Mouse (Mus musculus) neural tube, embryonic 11.5 days (tissue): ENCODE results near the gene Epc2. TPM values are rescaled to one million over a fixed set of nuclear protein-coding genes. Genes with fewer than 3 reads are reported as not detected.
A peak's percentile ranks its signal among the peaks of the same experiment; 100 is the strongest.

Experiments
- ATAC-seq: fragments of 200-750 bp; cut with Nextera tagmentation; 2 replicates; pipeline ENCODE4 v1.8.0; 2017; ENCODE audit warnings: moderate number of reproducible peaks, mild to moderate bottlenecking, moderate TSS enrichment, moderate library complexity; ENCODE audit not compliant: insufficient read depth, low FRiP score, low TSS enrichment
- DNase-seq: peaks from one replicate; pipeline ENCODE4 v3.0.0-alpha.2; 2015; ENCODE audit warnings: low spot score
- H3K27ac ChIP-seq: fragments of 300-500 bp; sonication (generic); 2 replicates; pipeline ENCODE4 v1.5.1; 2014; ENCODE audit warnings: low read depth, mild to moderate bottlenecking, low read length
- H3K27me3 ChIP-seq: fragments of 300-500 bp; sonication (generic); 2 replicates; pipeline ENCODE4 v1.6.1; 2014; ENCODE audit warnings: mild to moderate bottlenecking, low read length, mixed read lengths; ENCODE audit not compliant: control insufficient read depth, insufficient read depth
- H3K36me3 ChIP-seq: fragments of 300-500 bp; sonication (generic); 2 replicates; pipeline ENCODE4 v1.6.1; 2014; ENCODE audit warnings: mild to moderate bottlenecking, low read length, moderate library complexity, mixed read lengths; ENCODE audit not compliant: control insufficient read depth, insufficient read depth
- H3K4me1 ChIP-seq: fragments of 300-500 bp; sonication (generic); 2 replicates; pipeline ENCODE4 v1.6.1; 2014; ENCODE audit warnings: low read length, mixed read lengths; ENCODE audit not compliant: control insufficient read depth, insufficient read depth
- H3K4me2 ChIP-seq: fragments of 300-500 bp; sonication (generic); 2 replicates; pipeline ENCODE4 v1.6.1; 2014; ENCODE audit warnings: low read depth, mild to moderate bottlenecking, moderate library complexity
- H3K4me3 ChIP-seq: fragments of 300-500 bp; sonication (generic); 2 replicates; pipeline ENCODE4 v1.5.1; 2014; ENCODE audit warnings: low read depth, low read length
- H3K9ac ChIP-seq: fragments of 300-500 bp; sonication (generic); 2 replicates; pipeline ENCODE4 v1.6.1; 2014; ENCODE audit warnings: mild to moderate bottlenecking, low read length
- H3K9me3 ChIP-seq: fragments of 300-500 bp; sonication (generic); 2 replicates; pipeline ENCODE4 v1.6.1; 2016; ENCODE audit warnings: low read length; ENCODE audit not compliant: control insufficient read depth
- WGBS: fragments of 180-500 bp; shearing (Covaris S2); extraction: QIAGEN DNeasy Blood & Tissue Kit; methylation state at CpG from one replicate; pipeline ENCODE4 v1.1.7; 2014; 5-methylcytosine and 5-hydroxymethylcytosine counted together
- polyA plus RNA-seq: library from polyadenylated mRNA; unstranded; fragments of >200 nt; fragmentation: Nextera tagmentation; extraction: Ambion mirVana; gene quantifications from 2 replicates; pipeline ENCODE4 v1.2.1, GENCODE M21; 2014

The Epc2 gene
- 11.1 and 12.3 TPM in 2 replicates for polyA plus RNA-seq

- Histone ChIP-seq H3K9me3 (no peaks in the 10 kb centered on the region), H3K27me3 (no peaks in the 10 kb centered on the region), H3K36me3 (no peaks in the 10 kb centered on the region), H3K4me1 (0 out of 2 replicates have a peak, but pooled peaks cover 3% of the 10 kb centered on the region), H3K4me3 (peak within 1 kb of the TSS; percentile 56), H3K4me2 (peak within 1 kb of the TSS; percentile 70), H3K9ac (peak within 1 kb of the TSS; percentile 98), H3K27ac (peak within 1 kb of the TSS; percentile 100)
- ATAC-seq = peak; percentile 83
- 0% methylated on average over 53 of the region's 88 CpGs for WGBS
- DNase-seq = peak; percentile 91
These were observed at the start of gene Epc2 for GRCm38 (mm10) chr2:49450931-49451636. Gene Epc2, plus strand, starts transcription at chr2:49451486.

- H3K27ac ChIP-seq = no peak overlapping the region
- DNase-seq (no peak), ATAC-seq (no peak)
- no peaks in the 10 kb centered on the region for H3K9me3 ChIP-seq
- no peak overlapping the region for H3K9ac ChIP-seq
- H3K27me3 ChIP-seq = no peaks in the 10 kb centered on the region
- WGBS = 49% methylated on average over 2 of the region's 2 CpGs
- H3K4me2 ChIP-seq = no peak overlapping the region
- no peaks in the 10 kb centered on the region for H3K36me3 ChIP-seq
- no peak overlapping the region for H3K4me3 ChIP-seq
- no peaks in the 10 kb centered on the region for H3K4me1 ChIP-seq
These were observed 45.3 kb upstream of the Epc2 start for GRCm38 (mm10) chr2:49405954-49406353.

- Histone ChIP-seq H3K4me1 (no peaks in the 10 kb centered on the region), H3K27ac (no peak overlapping the region), H3K36me3 (no peaks in the 10 kb centered on the region), H3K4me2 (no peak overlapping the region), H3K4me3 (no peak overlapping the region), H3K9me3 (no peaks in the 10 kb centered on the region), H3K9ac (no peak overlapping the region), H3K27me3 (no peaks in the 10 kb centered on the region)
- no peak for ATAC-seq
- 88% methylated on average over 5 of the region's 5 CpGs for WGBS
- no peak for DNase-seq
These were observed 39.6 kb upstream of the Epc2 start for GRCm38 (mm10) chr2:49411685-49412084.

GRCm38 (mm10) chr2:49412576-49412975, 38.7 kb upstream of the Epc2 start:
- Histone ChIP-seq H3K4me2 (no peak overlapping the region), H3K4me3 (no peak overlapping the region), H3K36me3 (no peaks in the 10 kb centered on the region), H3K9ac (no peak overlapping the region), H3K4me1 (no peaks in the 10 kb centered on the region), H3K27ac (no peak overlapping the region), H3K27me3 (no peaks in the 10 kb centered on the region), H3K9me3 (no peaks in the 10 kb centered on the region)
- ATAC-seq (no peak), DNase-seq (no peak)
- WGBS = 63% methylated on average over 6 of the region's 6 CpGs

GRCm38 (mm10) chr2:49415868-49416267, 35.4 kb upstream of the Epc2 start:
- ATAC-seq (no peak), DNase-seq (no peak)
- no peaks in the 10 kb centered on the region for H3K4me1 ChIP-seq
- no peak overlapping the region for H3K9ac ChIP-seq
- no peak overlapping the region for H3K4me2 ChIP-seq
- no peak overlapping the region for H3K27ac ChIP-seq
- no peaks in the 10 kb centered on the region for H3K36me3 ChIP-seq
- no peaks in the 10 kb centered on the region for H3K27me3 ChIP-seq
- H3K4me3 ChIP-seq = no peak overlapping the region
- H3K9me3 ChIP-seq = no peaks in the 10 kb centered on the region
- WGBS = 86% methylated on average over 3 of the region's 3 CpGs

GRCm38 (mm10) chr2:49417018-49417604, 34.2 kb upstream of the Epc2 start:
- H3K36me3 ChIP-seq = no peaks in the 10 kb centered on the region
- H3K4me2 ChIP-seq = no peak overlapping the region
- WGBS = 72% methylated on average over 10 of the region's 10 CpGs
- H3K27ac ChIP-seq = no peak overlapping the region
- H3K4me1 ChIP-seq = no peaks in the 10 kb centered on the region
- ATAC-seq (no peak), DNase-seq (no peak)
- H3K9me3 ChIP-seq = no peaks in the 10 kb centered on the region
- no peaks in the 10 kb centered on the region for H3K27me3 ChIP-seq
- no peak overlapping the region for H3K9ac ChIP-seq
- H3K4me3 ChIP-seq = no peak overlapping the region

GRCm38 (mm10) chr2:49420396-49420795, 30.9 kb upstream of the Epc2 start:
- Histone ChIP-seq H3K4me2 (no peak overlapping the region), H3K9ac (no peak overlapping the region), H3K27ac (no peak overlapping the region), H3K36me3 (no peaks in the 10 kb centered on the region), H3K9me3 (no peaks in the 10 kb centered on the region), H3K27me3 (no peaks in the 10 kb centered on the region), H3K4me3 (no peak overlapping the region), H3K4me1 (no peaks in the 10 kb centered on the region)
- no peak for ATAC-seq
- WGBS = 90% methylated on average over 3 of the region's 3 CpGs
- no peak for DNase-seq

GRCm38 (mm10) chr2:49423857-49424256, 27.4 kb upstream of the Epc2 start:
- Histone ChIP-seq H3K36me3 (no peaks in the 10 kb centered on the region), H3K27ac (no peak overlapping the region), H3K4me1 (no peaks in the 10 kb centered on the region), H3K4me2 (no peak overlapping the region), H3K9ac (no peak overlapping the region), H3K4me3 (no peak overlapping the region), H3K9me3 (no peaks in the 10 kb centered on the region), H3K27me3 (no peaks in the 10 kb centered on the region)
- ATAC-seq = no peak
- 79% methylated on average over 2 of the region's 2 CpGs for WGBS
- no peak for DNase-seq

GRCm38 (mm10) chr2:49424788-49425187, 26.5 kb upstream of the Epc2 start:
- ATAC-seq (no peak), DNase-seq (no peak)
- Histone ChIP-seq H3K27me3 (no peaks in the 10 kb centered on the region), H3K9ac (no peak overlapping the region), H3K4me3 (no peak overlapping the region), H3K4me2 (no peak overlapping the region), H3K27ac (no peak overlapping the region), H3K36me3 (no peaks in the 10 kb centered on the region), H3K9me3 (no peaks in the 10 kb centered on the region), H3K4me1 (no peaks in the 10 kb centered on the region)
- 89% methylated on average over 4 of the region's 4 CpGs for WGBS
